Mouse (Mus musculus) small intestine, adult 2 months (tissue): ENCODE measurements around the gene Spred2.

Experiments
- CTCF ChIP-seq: fragments of 200-500 bp; IDR thresholded peaks from 2 replicates; pipeline ENCODE4 v1.5.1; 2012; ENCODE audit warnings: low read depth, mild to moderate bottlenecking, control low read depth, inconsistent platforms, low read length, moderate library complexity, mixed read lengths; ENCODE audit not compliant: insufficient replicate concordance, insufficient read length; ENCODE audit errors: extremely low read depth
- POLR2A ChIP-seq: fragments of 200-500 bp; IDR thresholded peaks from 2 replicates; pipeline ENCODE4 v1.6.1; 2012; ENCODE audit warnings: low read depth, mild to moderate bottlenecking, control low read depth, inconsistent platforms, low read length, moderate library complexity

GRCm38 (mm10) chr11:19971954-19972750 lies 48.0 kb downstream of the Spred2 start:
- no peak for TF ChIP-seq POLR2A
- peak; percentile 39; the same call in 1 of the 2 replicates for TF ChIP-seq CTCF
